Mouse (Mus musculus) forebrain, embryonic 10.5 days (tissue): Measurements from ENCODE around the gene Tnf. TPM values are rescaled to one million over a fixed set of nuclear protein-coding genes. Genes with fewer than 3 reads are reported as not detected.
A peak's percentile ranks its signal among the peaks of the same experiment; 100 is the strongest.

Source experiments
- DNase-seq: peaks from one replicate; pipeline ENCODE4 v3.0.0-alpha.2; 2017; ENCODE audit warnings: low spot score; ENCODE audit errors: extremely low spot score
- H3K27ac ChIP-seq: fragments of 300-500 bp; sonication (generic); 2 replicates; pipeline ENCODE4 v1.5.1; 2016; ENCODE audit warnings: mild to moderate bottlenecking
- H3K27me3 ChIP-seq: fragments of 300-500 bp; sonication (generic); 2 replicates; pipeline ENCODE4 v1.6.1; 2016; ENCODE audit warnings: mild to moderate bottlenecking; ENCODE audit not compliant: poor library complexity, severe bottlenecking
- H3K36me3 ChIP-seq: fragments of 300-500 bp; sonication (generic); replicated peaks from 2 replicates; pipeline ENCODE4 v1.6.1; 2016; ENCODE audit warnings: mild to moderate bottlenecking, moderate library complexity
- H3K4me1 ChIP-seq: fragments of 300-500 bp; sonication (generic); 2 replicates; pipeline ENCODE4 v1.6.1; 2016
- H3K4me3 ChIP-seq: fragments of 300-500 bp; sonication (generic); 2 replicates; pipeline ENCODE4 v1.5.1; 2016; ENCODE audit warnings: mild to moderate bottlenecking, moderate library complexity
- H3K9me3 ChIP-seq: fragments of 300-500 bp; sonication (generic); 2 replicates; pipeline ENCODE4 v1.6.1; 2016; ENCODE audit warnings: mild to moderate bottlenecking, moderate library complexity
- WGBS: fragments of 180-500 bp; shearing (Covaris S2); methylation state at CpG from one replicate; pipeline ENCODE4 v1.1.7; 2016; 5-methylcytosine and 5-hydroxymethylcytosine counted together
- polyA plus RNA-seq: library from polyadenylated mRNA; unstranded; fragments of >200 nt; fragmentation: Nextera tagmentation; extraction: Ambion mirVana; gene quantifications from 2 replicates; pipeline ENCODE4 v1.2.1, GENCODE M21; 2016

Tnf gene
- polyA plus RNA-seq, 1 experiment from 2014 or later = 0.10 TPM

- H3K27me3 ChIP-seq = peaks cover 59% of the 10 kb centered on the region
- WGBS = 29% methylated on average over 20 of the region's 20 CpGs
- peaks cover 19% of the 10 kb centered on the region; the same call in 1 of the 2 replicates for H3K4me1 ChIP-seq
These were observed 2.9 kb upstream of the Tnf start, which contains the start of gene Lta for GRCm38 (mm10) chr17:35204494-35205379. Gene Lta (minus strand): TSS chr17:35205351.

GRCm38 (mm10) chr17:35202442-35202841, 635 bp upstream of the Tnf start:
- no peak overlapping the region for H3K27ac ChIP-seq
- no peaks in the 10 kb centered on the region for H3K9me3 ChIP-seq
- DNase-seq = no peak
- WGBS = 77% methylated on average over 4 of the region's 4 CpGs
- peaks cover 21% of the 10 kb centered on the region for H3K4me1 ChIP-seq
- no peak overlapping the region for H3K4me3 ChIP-seq
- H3K36me3 ChIP-seq = no peaks in the 10 kb centered on the region
- H3K27me3 ChIP-seq = peaks cover 76% of the 10 kb centered on the region

More at GRCm38 (mm10) chr17:35204494-35205379, 2.9 kb upstream of the Tnf start, which contains the start of gene Lta:
- Histone ChIP-seq H3K36me3 (no peaks in the 10 kb centered on the region), H3K27ac (no peak within 1 kb of the TSS), H3K4me3 (no peak within 1 kb of the TSS), H3K9me3 (no peaks in the 10 kb centered on the region)
- no peak for DNase-seq

GRCm38 (mm10) chr17:35201128-35201527, 679 bp downstream of the Tnf start:
- H3K9me3 ChIP-seq = no peaks in the 10 kb centered on the region
- H3K27me3 ChIP-seq = peaks cover 89% of the 10 kb centered on the region
- no peak overlapping the region for H3K4me3 ChIP-seq
- peaks cover 24% of the 10 kb centered on the region for H3K4me1 ChIP-seq
- DNase-seq = no peak
- WGBS = 85% methylated on average over 11 of the region's 11 CpGs
- H3K27ac ChIP-seq = no peak overlapping the region
- no peaks in the 10 kb centered on the region for H3K36me3 ChIP-seq

- DNase-seq = no peak
- Histone ChIP-seq H3K4me3 (no peak overlapping the region), H3K36me3 (no peaks in the 10 kb centered on the region), H3K27me3 (peaks cover 94% of the 10 kb centered on the region), H3K27ac (no peak overlapping the region), H3K9me3 (no peaks in the 10 kb centered on the region), H3K4me1 (peaks cover 32% of the 10 kb centered on the region)
- 94% methylated on average over 11 of the region's 11 CpGs for WGBS
These were observed 1.4 kb downstream of the Tnf start for GRCm38 (mm10) chr17:35200398-35200797.

GRCm38 (mm10) chr17:35198946-35199345, 2.9 kb downstream of the Tnf start:
- H3K27ac ChIP-seq = no peak overlapping the region
- no peak for DNase-seq
- peaks cover 31% of the 10 kb centered on the region for H3K4me1 ChIP-seq
- no peaks in the 10 kb centered on the region for H3K9me3 ChIP-seq
- peaks cover 94% of the 10 kb centered on the region for H3K27me3 ChIP-seq
- WGBS = 25% methylated on average over 8 of the region's 8 CpGs
- no peaks in the 10 kb centered on the region for H3K36me3 ChIP-seq
- H3K4me3 ChIP-seq = no peak overlapping the region

GRCm38 (mm10) chr17:35198029-35198428, 3.8 kb downstream of the Tnf start:
- H3K4me1 ChIP-seq = peaks cover 32% of the 10 kb centered on the region
- DNase-seq = no peak
- H3K27ac ChIP-seq = no peak overlapping the region
- H3K9me3 ChIP-seq = no peaks in the 10 kb centered on the region
- peaks cover 92% of the 10 kb centered on the region for H3K27me3 ChIP-seq
- H3K4me3 ChIP-seq = no peak overlapping the region
- WGBS = 55% methylated on average over 7 of the region's 7 CpGs
- no peaks in the 10 kb centered on the region for H3K36me3 ChIP-seq

GRCm38 (mm10) chr17:35197126-35197525, 4.7 kb downstream of the Tnf start:
- no peak overlapping the region for H3K4me3 ChIP-seq
- 54% methylated on average over 6 of the region's 6 CpGs for WGBS
- no peak overlapping the region for H3K27ac ChIP-seq
- no peaks in the 10 kb centered on the region for H3K36me3 ChIP-seq
- H3K27me3 ChIP-seq = peaks cover 83% of the 10 kb centered on the region
- peaks cover 32% of the 10 kb centered on the region for H3K4me1 ChIP-seq
- no peaks in the 10 kb centered on the region for H3K9me3 ChIP-seq
- DNase-seq = no peak

DNA sequence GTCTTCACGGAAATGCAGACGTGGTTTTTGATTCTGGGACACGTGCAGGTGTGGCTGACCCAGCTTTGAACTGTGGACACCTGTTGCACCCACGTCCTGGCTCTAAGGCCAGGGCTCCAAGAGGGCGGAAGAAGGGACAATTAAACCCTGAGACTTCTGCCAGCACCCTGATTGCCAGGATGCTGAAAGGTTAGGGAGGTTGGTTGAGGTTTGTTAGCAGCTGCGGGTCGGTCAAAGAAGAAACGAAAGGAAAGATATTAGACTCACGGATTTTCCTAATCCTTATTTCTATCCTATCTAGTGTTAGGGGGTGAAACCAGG, 5.5 kb downstream of the Tnf start:
- no peak for DNase-seq
- peaks cover 75% of the 10 kb centered on the region for H3K27me3 ChIP-seq

GRCm38 (mm10) chr17:35195631-35196320, 6.0 kb downstream of the Tnf start:
- 2% methylated on average over 66 of the region's 66 CpGs for WGBS
- peak overlapping the region; percentile 57 for H3K4me3 ChIP-seq
- no peaks in the 10 kb centered on the region for H3K9me3 ChIP-seq
- peak; percentile 75 for DNase-seq
- H3K27me3 ChIP-seq = peaks cover 70% of the 10 kb centered on the region
- peaks cover 32% of the 10 kb centered on the region for H3K4me1 ChIP-seq
- no peaks in the 10 kb centered on the region for H3K36me3 ChIP-seq
- peak overlapping the region; percentile 70 for H3K27ac ChIP-seq

More for the DNA sequence above, 5.5 kb downstream of the Tnf start:
- 36% methylated on average over 9 of the region's 9 CpGs for WGBS
- H3K9me3 ChIP-seq = no peaks in the 10 kb centered on the region
- H3K27ac ChIP-seq = no peak overlapping the region
- no peaks in the 10 kb centered on the region for H3K36me3 ChIP-seq
- peak overlapping the region; percentile 57 for H3K4me3 ChIP-seq
- H3K4me1 ChIP-seq = peaks cover 32% of the 10 kb centered on the region

- Histone ChIP-seq H3K4me3 (peak overlapping the region; percentile 57), H3K27me3 (peaks cover 63% of the 10 kb centered on the region), H3K27ac (peak overlapping the region; percentile 70), H3K4me1 (peaks cover 32% of the 10 kb centered on the region), H3K36me3 (no peaks in the 10 kb centered on the region), H3K9me3 (no peaks in the 10 kb centered on the region)
- 49% methylated on average over 19 of the region's 19 CpGs for WGBS
- no peak for DNase-seq
These were observed 6.8 kb downstream of the Tnf start for GRCm38 (mm10) chr17:35194844-35195630.

GRCm38 (mm10) chr17:35193881-35194843, 7.6 kb downstream of the Tnf start, which contains the start of gene Ltb:
Gene Ltb (plus strand): TSS chr17:35194439.
- 77% methylated on average over 28 of the region's 28 CpGs for WGBS
- no peaks in the 10 kb centered on the region for H3K36me3 ChIP-seq
- DNase-seq = no peak
- no peaks in the 10 kb centered on the region for H3K9me3 ChIP-seq
- H3K27ac ChIP-seq = no peak within 1 kb of the TSS
- H3K4me3 ChIP-seq = peak within 1 kb of the TSS; percentile 57
- peaks cover 35% of the 10 kb centered on the region for H3K4me1 ChIP-seq
- peaks cover 57% of the 10 kb centered on the region for H3K27me3 ChIP-seq
